Mouse (Mus musculus) heart, postnatal 0 days (tissue): Measurements from ENCODE around the gene Actr2.
"Not testable (repeated sequence)": the region's sequence is repeated elsewhere in the genome, so short reads cannot be mapped to it uniquely, and the experiment has no call there.

ENCODE experiments used
- CTCF ChIP-seq: IDR thresholded peaks from 2 replicates; pipeline ENCODE4 v1.5.1; 2016; ENCODE audit warnings: antibody characterized with exemption, control low read depth, low read depth
- EP300 ChIP-seq: IDR thresholded peaks from 2 replicates; pipeline ENCODE4 v1.6.1; 2016; ENCODE audit warnings: antibody characterized with exemption, low read depth

- TF ChIP-seq EP300, CTCF: not testable (repeated sequence)
Observed at GRCm38 (mm10) chr11:20134869-20135268, 22.2 kb upstream of the Actr2 start.
